Mouse (Mus musculus): ENCODE data around the gene Gm49320.

GRCm38 (mm10) chr8:4212809-4213209 lies 25.9 kb upstream of the Gm49320 start:
- TF ChIP-seq CTCF (IDR thresholded peaks at IDR 0.05; ENCODE audit: insufficient read depth, low read depth, low read length): no peak
- TF ChIP-seq POLR2A (IDR thresholded peaks at IDR 0.05; ENCODE audit: insufficient read depth, low read depth, low read length): no peak

Data from olfactory bulb, adult 2 months (tissue).